In the genomic region with DNA sequence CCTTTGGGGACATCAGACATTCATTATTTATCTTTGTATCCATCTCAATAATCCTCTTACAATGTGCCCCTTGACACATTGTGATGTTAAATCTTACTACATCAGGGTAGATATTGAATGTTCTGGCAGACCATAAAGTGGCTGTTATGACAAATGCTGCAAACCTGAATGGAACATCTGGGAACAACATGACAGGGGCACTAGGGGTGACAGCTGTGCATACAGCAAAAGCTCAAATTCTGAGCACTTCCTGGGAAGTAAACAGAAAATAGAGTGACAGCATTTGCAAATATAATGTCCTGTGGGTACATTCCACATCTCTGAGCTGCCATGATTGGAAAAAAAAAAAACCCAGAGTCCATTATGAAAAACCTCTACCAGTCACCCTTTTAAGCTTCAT, we compare ENCODE assay signal across 23 mouse cellular contexts.
"Had no signal": no experiment of that assay in that cellular context is flagged by ENCODE, and none has a peak within 500 bp of the region (broad histone marks: within the 10 kb centered on the region; RNA-seq: fewer than 3 reads in every experiment).

No protein-coding gene starts in this region.

- H3K9me3 ChIP-seq: limb, embryonic 10.5 days; limb, embryonic 13.5 days; liver, embryonic 12.5 days; liver, embryonic 15.5 days; lung, embryonic 15.5 days; megakaryocyte, embryonic 14.5 days; midbrain, embryonic 12.5 days; stomach, embryonic 15.5 days had no signal

- H3K9ac ChIP-seq: limb, embryonic 13.5 days; liver, embryonic 12.5 days; liver, embryonic 15.5 days; lung, embryonic 15.5 days; midbrain, embryonic 12.5 days; stomach, embryonic 15.5 days had no signal

- H3K4me1 ChIP-seq: limb, embryonic 10.5 days; limb, embryonic 13.5 days; liver, embryonic 12.5 days; liver, embryonic 15.5 days; lung, embryonic 15.5 days; megakaryocyte, embryonic 14.5 days; midbrain, embryonic 12.5 days; stomach, embryonic 15.5 days had no signal

- ATAC-seq: intestine, postnatal 0 days; liver, embryonic 12.5 days; midbrain, embryonic 16.5 days had no signal

- H3K4me3 ChIP-seq: layer of hippocampus, adult 2 months; limb, embryonic 10.5 days; limb, embryonic 13.5 days; liver, embryonic 12.5 days; liver, embryonic 15.5 days; lung, embryonic 15.5 days; megakaryocyte, embryonic 14.5 days; midbrain, embryonic 12.5 days; myocyte; stomach, embryonic 15.5 days had no signal

- H3K27me3 ChIP-seq: limb, embryonic 13.5 days; liver, embryonic 12.5 days; liver, embryonic 15.5 days; lung, embryonic 15.5 days; megakaryocyte, embryonic 14.5 days; midbrain, embryonic 12.5 days; stomach, embryonic 15.5 days had no signal

- H3K27ac ChIP-seq: kidney, postnatal 0 days; layer of hippocampus, adult 2 months; limb, embryonic 10.5 days; limb, embryonic 13.5 days; liver, embryonic 12.5 days; liver, embryonic 15.5 days; lung, embryonic 15.5 days; midbrain, embryonic 12.5 days; stomach, embryonic 15.5 days had no signal

- DNase-seq: kidney, adult 2 months; kidney, postnatal 25 days; layer of hippocampus, adult 9-11 months; liver; lung, adult 18-20 months; lung, postnatal 10 days; lung, postnatal 36 days; right cerebral cortex, postnatal 25 days; spleen, adult 18-20 months; thymus, postnatal 25 days had no signal

- H3K4me2 ChIP-seq: limb, embryonic 13.5 days; liver, embryonic 12.5 days; liver, embryonic 15.5 days; lung, embryonic 15.5 days; midbrain, embryonic 12.5 days; stomach, embryonic 15.5 days had no signal

- H3K36me3 ChIP-seq: limb, embryonic 10.5 days; limb, embryonic 13.5 days; liver, embryonic 12.5 days; liver, embryonic 15.5 days; lung, embryonic 15.5 days; midbrain, embryonic 12.5 days; stomach, embryonic 15.5 days had no signal
